In genomic region chr15:77367504-77367903, GRCm38 (mm10) we compare ENCODE assay signal across 8 mouse cellular contexts. TPM values are rescaled to one million over a fixed set of nuclear protein-coding genes. Genes with fewer than 3 reads are reported as not detected.
DNase-seq lines count a peak whose midpoint lies in the region; ATAC-seq and TF ChIP-seq lines count a peak whose summit lies in the region.

No protein-coding gene starts in this region.

- H3K27me3 ChIP-seq in embryonic facial prominence, embryonic 10.5 days (replicated peaks; ENCODE audit: low read depth, poor library complexity, severe bottlenecking), result no peaks in the 10 kb centered on the region
- H3K27me3 ChIP-seq in heart, postnatal 0 days (ENCODE audit: control insufficient read depth, insufficient read depth, low read length), result no peaks in the 10 kb centered on the region
- peaks cover 5% of the 10 kb centered on the region; the same call in 1 of the 2 replicates for H3K27me3 ChIP-seq in midbrain, embryonic 10.5 days (ENCODE audit: low read depth, poor library complexity, severe bottlenecking)

- 41% methylated on average over 8 of the region's 8 CpGs for WGBS in embryonic facial prominence, embryonic 10.5 days
- 39% methylated on average over 8 of the region's 8 CpGs for WGBS in heart, postnatal 0 days
- 44% methylated on average over 8 of the region's 8 CpGs for WGBS in midbrain, embryonic 10.5 days

- H3K9ac ChIP-seq in heart, postnatal 0 days (replicated peaks; ENCODE audit: low read depth, low read length), result no peak overlapping the region

- H3K4me3 ChIP-seq in embryonic facial prominence, embryonic 10.5 days, result peak overlapping the region; percentile 55; the same call in 1 of the 2 replicates
- no peak overlapping the region for H3K4me3 ChIP-seq in heart, postnatal 0 days (ENCODE audit: low read depth, low read length)
- no peak overlapping the region for H3K4me3 ChIP-seq in midbrain, embryonic 10.5 days

- H3K27ac ChIP-seq in embryonic facial prominence, embryonic 10.5 days (replicated peaks), result peak overlapping the region; percentile 90
- peak overlapping the region; percentile 92 for H3K27ac ChIP-seq in heart, postnatal 0 days (ENCODE audit: low read depth)
- peak overlapping the region; percentile 64 for H3K27ac ChIP-seq in midbrain, embryonic 10.5 days (replicated peaks)

- TF ChIP-seq CTCF in heart, postnatal 0 days (IDR thresholded peaks at IDR 0.05; ENCODE audit: low read depth), result no peak

- no peak for ATAC-seq in heart, postnatal 0 days (ENCODE audit: insufficient read depth, low read depth)

- DNase-seq in kidney, adult 8-10 months, result peak; percentile 46 to 48
- no peak for DNase-seq in kidney, postnatal 4 days
- no peak for DNase-seq in embryonic facial prominence, embryonic 10.5 days (ENCODE audit: low spot score)
- DNase-seq in heart, postnatal 0 days (ENCODE audit: low spot score), result no peak
- DNase-seq in midbrain, embryonic 10.5 days (ENCODE audit: low spot score), result no peak
- DNase-seq in frontal cortex, postnatal 25 days (ENCODE audit: low spot score in 2 of 2), result no peak
- no peak for DNase-seq in embryo, embryonic 9.5 days (ENCODE audit: extremely low spot score)
- DNase-seq in urinary bladder, postnatal 10 days (ENCODE audit: low spot score), result no peak

- no peaks in the 10 kb centered on the region for H3K9me3 ChIP-seq in embryonic facial prominence, embryonic 10.5 days
- H3K9me3 ChIP-seq in heart, postnatal 0 days (replicated peaks; ENCODE audit: control insufficient read depth, low read length), result no peaks in the 10 kb centered on the region
- H3K9me3 ChIP-seq in midbrain, embryonic 10.5 days (replicated peaks), result no peaks in the 10 kb centered on the region

- peaks cover 62% of the 10 kb centered on the region for H3K4me1 ChIP-seq in embryonic facial prominence, embryonic 10.5 days
- H3K4me1 ChIP-seq in heart, postnatal 0 days (ENCODE audit: control insufficient read depth, insufficient read depth), result peaks cover 24% of the 10 kb centered on the region
- peaks cover 50% of the 10 kb centered on the region for H3K4me1 ChIP-seq in midbrain, embryonic 10.5 days

- TF ChIP-seq EP300 in heart, postnatal 0 days (IDR thresholded peaks at IDR 0.05; ENCODE audit: low read depth), result no peak

- no peaks in the 10 kb centered on the region for H3K36me3 ChIP-seq in embryonic facial prominence, embryonic 10.5 days (replicated peaks)
- H3K36me3 ChIP-seq in heart, postnatal 0 days (replicated peaks; ENCODE audit: control insufficient read depth, insufficient read depth, low read length), result no peaks in the 10 kb centered on the region
- H3K36me3 ChIP-seq in midbrain, embryonic 10.5 days, result no peaks in the 10 kb centered on the region

- H3K4me2 ChIP-seq in heart, postnatal 0 days (ENCODE audit: low read depth, low read length), result no peak overlapping the region

RNA-seq across cellular contexts. Expression of gene Apol7a, which starts 31.4 kb away (rescaled TPM):
- polyA plus RNA-seq in embryonic facial prominence, embryonic 10.5 days (2016; fragmentation: Nextera tagmentation; extraction: Ambion mirVana), result not detected in 2 replicates
- 1.3 TPM in 1 of 2 replicates, not detected in the other for total RNA-seq in heart, postnatal 0 days (2014; rRNA removed; ENCODE audit: low replicate concordance)
- 0.20 and 0.27 TPM in 2 replicates for polyA plus RNA-seq in heart, postnatal 0 days (2015; fragmentation: Nextera tagmentation; extraction: Ambion mirVana)
- polyA plus RNA-seq in midbrain, embryonic 10.5 days (2016; fragmentation: Nextera tagmentation; extraction: Ambion mirVana), result not detected in 2 replicates

RNA-seq across cellular contexts. Expression of gene Apol9a, which starts 43.4 kb away (rescaled TPM):
- polyA plus RNA-seq in embryonic facial prominence, embryonic 10.5 days (2016; fragmentation: Nextera tagmentation; extraction: Ambion mirVana), result not detected in 2 replicates
- total RNA-seq in heart, postnatal 0 days (2014; rRNA removed; ENCODE audit: low replicate concordance), result 0.12 TPM in 1 of 2 replicates, not detected in the other
- polyA plus RNA-seq in heart, postnatal 0 days (2015; fragmentation: Nextera tagmentation; extraction: Ambion mirVana), result 0.45 and 0.52 TPM in 2 replicates
- 0.05 TPM in 1 of 2 replicates, not detected in the other for polyA plus RNA-seq in midbrain, embryonic 10.5 days (2016; fragmentation: Nextera tagmentation; extraction: Ambion mirVana)

Comparison
In these comparisons a context has a peak if more than half of its experiments do, and no peak if none do; other contexts are left out.
1. DNase-seq: peak in kidney, adult 8-10 months (2 of 2); none in kidney, postnatal 4 days (0 of 2), embryonic facial prominence, embryonic 10.5 days (single experiment), heart, postnatal 0 days (single experiment), midbrain, embryonic 10.5 days (single experiment), frontal cortex, postnatal 25 days (0 of 2), embryo, embryonic 9.5 days (single experiment) and urinary bladder, postnatal 10 days (single experiment).
2. Peak in every context shown above with its lines, with median percentiles within 50 percentile points of each other: H3K27ac ChIP-seq.